Mouse (Mus musculus) forebrain, embryonic 12.5 days (tissue): ENCODE data around the gene Cldn10. TPM values are rescaled to one million over a fixed set of nuclear protein-coding genes. Genes with fewer than 3 reads are reported as not detected.

Experiments used
- ATAC-seq: fragments of 200-750 bp; cut with Nextera tagmentation; 2 replicates; pipeline ENCODE4 v1.8.0; 2017; ENCODE audit warnings: moderate TSS enrichment; ENCODE audit not compliant: low FRiP score
- H3K27ac ChIP-seq: fragments of 300-500 bp; sonication (generic); 2 replicates; pipeline ENCODE4 v1.5.1; 2016; ENCODE audit warnings: mild to moderate bottlenecking
- H3K27me3 ChIP-seq: fragments of 300-500 bp; sonication (generic); 2 replicates; pipeline ENCODE4 v1.6.1; 2016; ENCODE audit warnings: mild to moderate bottlenecking
- H3K36me3 ChIP-seq: fragments of 300-500 bp; sonication (generic); replicated peaks from 2 replicates; pipeline ENCODE4 v1.6.1; 2016; ENCODE audit warnings: mild to moderate bottlenecking
- H3K4me1 ChIP-seq: fragments of 300-500 bp; sonication (generic); 2 replicates; pipeline ENCODE4 v1.6.1; 2016
- H3K4me2 ChIP-seq: fragments of 300-500 bp; sonication (generic); 2 replicates; pipeline ENCODE4 v1.6.1; 2016; ENCODE audit warnings: mild to moderate bottlenecking, moderate library complexity
- H3K4me3 ChIP-seq: fragments of 300-500 bp; sonication (generic); replicated peaks from 2 replicates; pipeline ENCODE4 v1.5.1; 2016; ENCODE audit warnings: mild to moderate bottlenecking
- H3K9ac ChIP-seq: fragments of 300-500 bp; sonication (generic); 2 replicates; pipeline ENCODE4 v1.6.1; 2016; ENCODE audit warnings: mild to moderate bottlenecking
- H3K9me3 ChIP-seq: fragments of 300-500 bp; sonication (generic); 2 replicates; pipeline ENCODE4 v1.6.1; 2016
- WGBS: fragments of 180-500 bp; shearing (Covaris S2); methylation state at CpG from one replicate; pipeline ENCODE4 v1.1.7; 2016; 5-methylcytosine and 5-hydroxymethylcytosine counted together
- polyA plus RNA-seq: library from polyadenylated mRNA; unstranded; fragments of >200 nt; fragmentation: Nextera tagmentation; extraction: Ambion mirVana; gene quantifications from 2 replicates; pipeline ENCODE4 v1.2.1, GENCODE M21; 2016

The Cldn10 gene
- polyA plus RNA-seq, 1 experiment from 2014 or later: 0.68 TPM

GRCm38 (mm10) chr14:118836754-118837153 is 49.0 kb downstream of the Cldn10 start:
- peaks cover 18% of the 10 kb centered on the region for H3K27me3 ChIP-seq
- peaks cover 6% of the 10 kb centered on the region for H3K4me1 ChIP-seq
- H3K36me3 ChIP-seq: no peaks in the 10 kb centered on the region
- H3K9me3 ChIP-seq: no peaks in the 10 kb centered on the region
- H3K4me2 ChIP-seq: no peak overlapping the region
- H3K4me3 ChIP-seq: no peak overlapping the region
- H3K27ac ChIP-seq: no peak overlapping the region
- ATAC-seq: no peak
- no peak overlapping the region for H3K9ac ChIP-seq
- 92% methylated on average over 7 of the region's 7 CpGs for WGBS

- Histone ChIP-seq H3K36me3 (no peaks in the 10 kb centered on the region), H3K4me3 (no peak overlapping the region), H3K27me3 (peaks cover 17% of the 10 kb centered on the region)
Measured at GRCm38 (mm10) chr14:118838556-118839120, 50.9 kb downstream of the Cldn10 start.

GRCm38 (mm10) chr14:118839416-118839815 is 51.7 kb downstream of the Cldn10 start:
- WGBS: 57% methylated on average over 5 of the region's 5 CpGs
- no peaks in the 10 kb centered on the region for H3K36me3 ChIP-seq
- no peak for ATAC-seq

More at GRCm38 (mm10) chr14:118838556-118839120, 50.9 kb downstream of the Cldn10 start:
- ATAC-seq: no peak
- no peaks in the 10 kb centered on the region for H3K9me3 ChIP-seq
- no peak overlapping the region for H3K9ac ChIP-seq
- peaks cover 6% of the 10 kb centered on the region for H3K4me1 ChIP-seq
- no peak overlapping the region for H3K27ac ChIP-seq
- WGBS: 83% methylated on average over 8 of the region's 8 CpGs
- H3K4me2 ChIP-seq: no peak overlapping the region

GRCm38 (mm10) chr14:118840027-118840426 is 52.3 kb downstream of the Cldn10 start:
- no peak overlapping the region for H3K4me2 ChIP-seq
- no peaks in the 10 kb centered on the region for H3K4me1 ChIP-seq
- H3K9ac ChIP-seq: no peak overlapping the region
- no peaks in the 10 kb centered on the region for H3K36me3 ChIP-seq
- H3K27me3 ChIP-seq: peaks cover 15% of the 10 kb centered on the region; the same call in 1 of the 2 replicates
- ATAC-seq: no peak
- 97% methylated on average over 1 of the region's 1 CpGs for WGBS
- no peaks in the 10 kb centered on the region for H3K9me3 ChIP-seq
- no peak overlapping the region for H3K27ac ChIP-seq
- no peak overlapping the region for H3K4me3 ChIP-seq

More at GRCm38 (mm10) chr14:118839416-118839815, 51.7 kb downstream of the Cldn10 start:
- H3K27ac ChIP-seq: no peak overlapping the region
- H3K4me3 ChIP-seq: no peak overlapping the region
- H3K27me3 ChIP-seq: peaks cover 15% of the 10 kb centered on the region; the same call in 1 of the 2 replicates
- H3K4me1 ChIP-seq: peaks cover 2% of the 10 kb centered on the region
- H3K4me2 ChIP-seq: no peak overlapping the region
- H3K9me3 ChIP-seq: no peaks in the 10 kb centered on the region
- H3K9ac ChIP-seq: no peak overlapping the region

- no peaks in the 10 kb centered on the region for H3K9me3 ChIP-seq
- H3K4me2 ChIP-seq: no peak overlapping the region
- peaks cover 11% of the 10 kb centered on the region; the same call in 1 of the 2 replicates for H3K27me3 ChIP-seq
- no peak for ATAC-seq
- WGBS: 92% methylated on average over 3 of the region's 3 CpGs
- H3K4me1 ChIP-seq: no peaks in the 10 kb centered on the region
- H3K36me3 ChIP-seq: no peaks in the 10 kb centered on the region
- H3K4me3 ChIP-seq: no peak overlapping the region
- H3K9ac ChIP-seq: no peak overlapping the region
- no peak overlapping the region for H3K27ac ChIP-seq
Measured at GRCm38 (mm10) chr14:118842353-118842752, 54.6 kb downstream of the Cldn10 start.

GRCm38 (mm10) chr14:118846834-118847233 is 59.1 kb downstream of the Cldn10 start:
- no peaks in the 10 kb centered on the region for H3K36me3 ChIP-seq
- H3K9ac ChIP-seq: no peak overlapping the region
- no peaks in the 10 kb centered on the region for H3K9me3 ChIP-seq
- WGBS: 95% methylated on average over 10 of the region's 10 CpGs
- H3K27me3 ChIP-seq: 0 out of 2 replicates have a peak, but pooled peaks cover 10% of the 10 kb centered on the region
- no peaks in the 10 kb centered on the region for H3K4me1 ChIP-seq
- H3K4me2 ChIP-seq: no peak overlapping the region
- H3K4me3 ChIP-seq: no peak overlapping the region
- ATAC-seq: no peak
- no peak overlapping the region for H3K27ac ChIP-seq

- H3K27ac ChIP-seq: no peak overlapping the region
- H3K4me3 ChIP-seq: no peak overlapping the region
- 86% methylated on average over 7 of the region's 7 CpGs for WGBS
- no peaks in the 10 kb centered on the region for H3K9me3 ChIP-seq
- no peak overlapping the region for H3K9ac ChIP-seq
- H3K4me1 ChIP-seq: no peaks in the 10 kb centered on the region
- H3K36me3 ChIP-seq: no peaks in the 10 kb centered on the region
- H3K27me3 ChIP-seq: peaks cover 18% of the 10 kb centered on the region
- H3K4me2 ChIP-seq: no peak overlapping the region
- no peak for ATAC-seq
Measured at GRCm38 (mm10) chr14:118848171-118848570, 60.5 kb downstream of the Cldn10 start.

GRCm38 (mm10) chr14:118850011-118850695 is 62.4 kb downstream of the Cldn10 start:
- Histone ChIP-seq H3K27ac (no peak overlapping the region), H3K9me3 (no peaks in the 10 kb centered on the region), H3K4me1 (peaks cover 14% of the 10 kb centered on the region), H3K27me3 (peaks cover 38% of the 10 kb centered on the region), H3K9ac (no peak overlapping the region), H3K4me2 (no peak overlapping the region), H3K36me3 (no peaks in the 10 kb centered on the region), H3K4me3 (no peak overlapping the region)
- no peak for ATAC-seq
- 82% methylated on average over 11 of the region's 11 CpGs for WGBS

- no peaks in the 10 kb centered on the region for H3K9me3 ChIP-seq
- peaks cover 42% of the 10 kb centered on the region for H3K27me3 ChIP-seq
- 54% methylated on average over 4 of the region's 4 CpGs for WGBS
- H3K4me2 ChIP-seq: no peak overlapping the region
- H3K4me3 ChIP-seq: no peak overlapping the region
- H3K27ac ChIP-seq: no peak overlapping the region
- ATAC-seq: no peak
- H3K36me3 ChIP-seq: no peaks in the 10 kb centered on the region
- no peak overlapping the region for H3K9ac ChIP-seq
- peaks cover 19% of the 10 kb centered on the region for H3K4me1 ChIP-seq
Measured at GRCm38 (mm10) chr14:118850696-118851035, 63.0 kb downstream of the Cldn10 start.

GRCm38 (mm10) chr14:118851496-118852107 is 63.9 kb downstream of the Cldn10 start:
- Histone ChIP-seq H3K27me3 (peaks cover 46% of the 10 kb centered on the region), H3K4me2 (no peak overlapping the region), H3K9ac (no peak overlapping the region), H3K27ac (no peak overlapping the region), H3K4me3 (no peak overlapping the region), H3K4me1 (peaks cover 19% of the 10 kb centered on the region), H3K9me3 (no peaks in the 10 kb centered on the region), H3K36me3 (no peaks in the 10 kb centered on the region)
- WGBS: 80% methylated on average over 6 of the region's 6 CpGs
- ATAC-seq: no peak

GRCm38 (mm10) chr14:118854371-118855114 is 66.8 kb downstream of the Cldn10 start:
- peak; percentile 84 for ATAC-seq
- H3K9ac ChIP-seq: peak overlapping the region; percentile 48
- no peak overlapping the region for H3K27ac ChIP-seq
- no peaks in the 10 kb centered on the region for H3K9me3 ChIP-seq
- peak overlapping the region; percentile 53 for H3K4me3 ChIP-seq
- WGBS: under 1% methylated on average over 48 of the region's 48 CpGs
- H3K4me2 ChIP-seq: peak overlapping the region; percentile 97
- H3K36me3 ChIP-seq: no peaks in the 10 kb centered on the region
- peaks cover 19% of the 10 kb centered on the region for H3K4me1 ChIP-seq
- peaks cover 57% of the 10 kb centered on the region for H3K27me3 ChIP-seq

- Histone ChIP-seq H3K9me3 (no peaks in the 10 kb centered on the region), H3K4me2 (peak overlapping the region; percentile 97), H3K27me3 (peaks cover 61% of the 10 kb centered on the region), H3K9ac (peak overlapping the region; percentile 48), H3K4me1 (peaks cover 19% of the 10 kb centered on the region), H3K36me3 (no peaks in the 10 kb centered on the region), H3K27ac (no peak overlapping the region), H3K4me3 (peak overlapping the region; percentile 53)
- WGBS: under 1% methylated on average over 28 of the region's 28 CpGs
- ATAC-seq: peak; percentile 60
Measured at GRCm38 (mm10) chr14:118855141-118855800, 67.6 kb downstream of the Cldn10 start.
